Mouse (Mus musculus): ENCODE results near the gene Hipk4.

The Hipk4 gene

GRCm38 (mm10) chr7:27540935-27541334, 17.9 kb downstream of the Hipk4 start:
- ATAC-seq (ENCODE audit: low TSS enrichment) = no peak

- ATAC-seq (ENCODE audit: low TSS enrichment) = peak; percentile 75
These were observed 18.4 kb downstream of the Hipk4 start for GRCm38 (mm10) chr7:27541431-27541830.

GRCm38 (mm10) chr7:27541922-27542321, 18.9 kb downstream of the Hipk4 start:
- peak; percentile 10; the same call in 1 of the 2 replicates for ATAC-seq (ENCODE audit: low TSS enrichment)

- ATAC-seq (ENCODE audit: low TSS enrichment) = peak; percentile 69
These were observed 19.4 kb downstream of the Hipk4 start for GRCm38 (mm10) chr7:27542392-27543033.

GRCm38 (mm10) chr7:27543065-27543464, 20.0 kb downstream of the Hipk4 start:
- no peak for ATAC-seq (ENCODE audit: low TSS enrichment)

- no peak for ATAC-seq (ENCODE audit: low TSS enrichment)
These were observed 20.8 kb downstream of the Hipk4 start for GRCm38 (mm10) chr7:27543851-27544250.

- ATAC-seq (ENCODE audit: low TSS enrichment) = no peak
These were observed 21.8 kb downstream of the Hipk4 start for GRCm38 (mm10) chr7:27544675-27545370.

- no peak for ATAC-seq (ENCODE audit: low TSS enrichment)
These were observed 26.5 kb downstream of the Hipk4 start for GRCm38 (mm10) chr7:27549597-27549996.

GRCm38 (mm10) chr7:27552070-27552469, 29.0 kb downstream of the Hipk4 start:
- no peak for ATAC-seq (ENCODE audit: low TSS enrichment)

- ATAC-seq (ENCODE audit: low TSS enrichment) = peak; percentile 99
These were observed 30.0 kb downstream of the Hipk4 start, which contains the start of the genes Pld3 and 2310022A10Rik for GRCm38 (mm10) chr7:27552931-27553513. TSS of gene Pld3 (minus strand) at chr7:27553218. TSS of gene 2310022A10Rik (plus strand) at chr7:27553233.

GRCm38 (mm10) chr7:27560291-27560887, 37.3 kb downstream of the Hipk4 start:
- no peak for ATAC-seq (ENCODE audit: low TSS enrichment)

- no peak for ATAC-seq (ENCODE audit: low TSS enrichment)
These were observed 37.9 kb downstream of the Hipk4 start for GRCm38 (mm10) chr7:27560978-27561377.

GRCm38 (mm10) chr7:27569580-27570224, 46.6 kb downstream of the Hipk4 start:
- no peak for ATAC-seq (ENCODE audit: low TSS enrichment)

- ATAC-seq (ENCODE audit: low TSS enrichment) = no peak
These were observed 49.1 kb downstream of the Hipk4 start for GRCm38 (mm10) chr7:27572133-27572532.

- ATAC-seq (ENCODE audit: low TSS enrichment) = no peak
These were observed 51.2 kb downstream of the Hipk4 start for GRCm38 (mm10) chr7:27574124-27574880.

GRCm38 (mm10) chr7:27576914-27577313, 53.8 kb downstream of the Hipk4 start:
- ATAC-seq (ENCODE audit: low TSS enrichment) = peak; percentile 9; the same call in 1 of the 2 replicates

GRCm38 (mm10) chr7:27577589-27577988, 54.5 kb downstream of the Hipk4 start:
- no peak for ATAC-seq (ENCODE audit: low TSS enrichment)

GRCm38 (mm10) chr7:27578465-27578864, 55.4 kb downstream of the Hipk4 start:
- no peak for ATAC-seq (ENCODE audit: low TSS enrichment)

- no peak for ATAC-seq (ENCODE audit: low TSS enrichment)
These were observed 57.5 kb downstream of the Hipk4 start for GRCm38 (mm10) chr7:27580380-27581174.

Data from frontal cortex, adult (tissue).